Mouse (Mus musculus): ENCODE results near the gene Gdpd3.

DNA sequence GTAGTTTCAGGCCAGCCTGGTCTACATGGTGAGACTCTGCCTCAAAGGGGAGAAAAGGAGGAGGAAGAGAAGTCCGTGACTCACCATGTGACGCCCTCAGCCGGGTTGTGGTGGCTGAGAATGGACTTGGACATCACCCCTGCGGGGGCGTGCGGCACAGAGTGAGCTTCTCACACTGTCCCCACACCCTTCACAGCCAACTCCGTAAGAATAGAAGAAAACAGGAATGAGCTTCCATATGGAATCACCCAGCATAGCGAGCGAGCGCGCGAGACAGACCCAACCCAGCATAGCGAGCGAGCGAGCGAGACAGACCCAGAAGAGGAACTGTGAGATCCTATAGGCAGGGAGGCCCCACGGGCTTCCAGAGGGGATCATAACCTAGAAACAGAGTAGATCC lies 26.6 kb upstream of the Gdpd3 start:
- TF ChIP-seq CTCF (IDR thresholded peaks at IDR 0.05; ENCODE audit: control insufficient read depth, insufficient read depth, low read length) (no peak), POLR2A (IDR thresholded peaks at IDR 0.05; ENCODE audit: borderline replicate concordance, control insufficient read depth, low read depth, low read length) (no peak)
